Mouse (Mus musculus) lung, postnatal 36 days (tissue): ENCODE data around the gene Pcsk2.

ENCODE experiments used
- DNase-seq: peaks from one replicate; pipeline ENCODE4 v3.0.0; 2022; ENCODE audit warnings: mixed read lengths

Pcsk2 gene

GRCm38 (mm10) chr2:143739475-143740226 lies 193.7 kb downstream of the Pcsk2 start:
- DNase-seq: no peak

- no peak for DNase-seq
These were observed 196.5 kb downstream of the Pcsk2 start for GRCm38 (mm10) chr2:143742436-143742835.

GRCm38 (mm10) chr2:143743081-143743480 lies 197.1 kb downstream of the Pcsk2 start:
- DNase-seq: peak; percentile 3

GRCm38 (mm10) chr2:143752051-143752788 lies 206.3 kb downstream of the Pcsk2 start:
- no peak for DNase-seq

GRCm38 (mm10) chr2:143776448-143776847 lies 230.5 kb downstream of the Pcsk2 start:
- DNase-seq: peak; percentile 15

- DNase-seq: no peak
These were observed 234.4 kb downstream of the Pcsk2 start for GRCm38 (mm10) chr2:143780310-143780709.

GRCm38 (mm10) chr2:143789911-143790310 lies 244.0 kb downstream of the Pcsk2 start:
- DNase-seq: no peak

- no peak for DNase-seq
These were observed 249.9 kb downstream of the Pcsk2 start for GRCm38 (mm10) chr2:143795858-143796257.

- DNase-seq: no peak
These were observed 250.5 kb downstream of the Pcsk2 start for GRCm38 (mm10) chr2:143796335-143797013.

GRCm38 (mm10) chr2:143801097-143801496 lies 255.1 kb downstream of the Pcsk2 start:
- DNase-seq: no peak

GRCm38 (mm10) chr2:143806140-143806923 lies 260.4 kb downstream of the Pcsk2 start:
- DNase-seq: peak; percentile 69

- DNase-seq: peak; percentile 82
These were observed 261.1 kb downstream of the Pcsk2 start for GRCm38 (mm10) chr2:143806924-143807664.

- peak; percentile 47 for DNase-seq
These were observed 262.8 kb downstream of the Pcsk2 start for GRCm38 (mm10) chr2:143808789-143809188.

GRCm38 (mm10) chr2:143812262-143812661 lies 266.3 kb downstream of the Pcsk2 start:
- no peak for DNase-seq

GRCm38 (mm10) chr2:143813461-143813860 lies 267.5 kb downstream of the Pcsk2 start:
- DNase-seq: no peak

GRCm38 (mm10) chr2:143831645-143832044 lies 285.7 kb downstream of the Pcsk2 start:
- no peak for DNase-seq

GRCm38 (mm10) chr2:143832721-143833120 lies 286.8 kb downstream of the Pcsk2 start:
- no peak for DNase-seq

- peak; percentile 30 for DNase-seq
These were observed 288.1 kb downstream of the Pcsk2 start for GRCm38 (mm10) chr2:143834082-143834481.

GRCm38 (mm10) chr2:143835820-143836219 lies 289.9 kb downstream of the Pcsk2 start:
- no peak for DNase-seq

GRCm38 (mm10) chr2:143837291-143837701 lies 291.3 kb downstream of the Pcsk2 start:
- peak; percentile 91 for DNase-seq

- peak; percentile 90 for DNase-seq
These were observed 292.7 kb downstream of the Pcsk2 start for GRCm38 (mm10) chr2:143838698-143839097.

- no peak for DNase-seq
These were observed 293.5 kb downstream of the Pcsk2 start for GRCm38 (mm10) chr2:143839458-143839857.
